Mouse (Mus musculus) large intestine, adult 2 months (tissue): ENCODE data around the gene Bmp10. TPM values are rescaled to one million over a fixed set of nuclear protein-coding genes. Genes with fewer than 3 reads are reported as not detected.
"Not testable (repeated sequence)": the region's sequence is repeated elsewhere in the genome, so short reads cannot be mapped to it uniquely, and the experiment has no call there.

Experiments used
- DNase-seq: peaks from one replicate; pipeline ENCODE4 v3.0.0-alpha.2; 2012; ENCODE audit warnings: low read depth, low spot score
- WGBS: fragments of 180-500 bp; shearing (Covaris S2); methylation state at CpG from one replicate; pipeline ENCODE4 v1.1.7; 2018; 5-methylcytosine and 5-hydroxymethylcytosine counted together
- polyA plus RNA-seq: library from polyadenylated mRNA; depleted of rRNA; stranded (reverse); fragments of >200 nt; gene quantifications from 2 replicates; pipeline ENCODE4 v1.2.3, GENCODE M21; 2012

Bmp10 gene
- polyA plus RNA-seq, 1 experiment = not detected

DNA sequence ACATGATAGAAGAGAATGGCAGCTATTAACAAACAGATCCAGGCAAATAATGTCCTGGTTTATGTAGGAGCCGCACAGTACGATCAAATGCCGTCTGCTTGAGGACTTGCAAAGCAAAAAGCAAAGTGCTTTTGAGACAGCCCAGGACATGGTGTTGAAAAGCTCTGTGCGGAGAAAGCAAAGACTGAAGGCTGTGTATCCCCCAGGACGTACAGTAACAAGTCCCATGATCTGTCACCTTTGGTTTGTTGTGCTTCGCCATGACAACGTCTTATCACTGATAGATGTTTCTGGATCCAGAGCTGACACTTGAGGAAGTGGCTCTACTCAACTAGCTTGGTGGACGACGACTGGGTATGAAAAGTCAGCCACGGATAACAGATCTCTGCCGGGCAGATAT, 14.5 kb downstream of the Bmp10 start:
- DNase-seq = no peak
- 83% methylated on average over 11 of the region's 11 CpGs for WGBS

GRCm38 (mm10) chr6:87445222-87445621, 16.4 kb downstream of the Bmp10 start:
- no peak for DNase-seq
- 58% methylated on average over 7 of the region's 7 CpGs for WGBS

DNA sequence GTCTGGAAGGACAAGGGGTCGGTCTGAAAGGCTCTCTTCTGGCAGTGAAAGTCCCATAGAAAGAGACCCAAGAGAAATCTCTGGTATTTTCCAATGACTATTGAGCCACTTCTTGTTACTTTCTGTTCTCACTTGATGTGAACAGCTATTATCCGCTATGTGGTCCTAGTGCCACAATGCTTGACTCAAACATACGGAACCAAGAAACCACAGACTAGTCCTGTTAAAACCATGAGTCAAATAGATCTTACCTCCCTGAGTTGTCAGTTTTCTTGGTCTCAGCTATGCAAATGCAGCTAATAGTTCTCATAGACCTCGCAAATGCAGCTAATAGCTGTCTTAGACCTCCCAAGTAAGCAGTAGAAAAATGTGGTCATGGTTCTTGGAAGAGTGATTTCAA, 18.4 kb downstream of the Bmp10 start:
- WGBS = 77% methylated on average over 4 of the region's 4 CpGs

GRCm38 (mm10) chr6:87449534-87449933, 20.7 kb downstream of the Bmp10 start:
- DNase-seq = no peak
- WGBS = 85% methylated on average over 3 of the region's 3 CpGs

More for the DNA sequence above, 18.4 kb downstream of the Bmp10 start:
- DNase-seq = no peak

- DNase-seq = no peak
Observed at GRCm38 (mm10) chr6:87451016-87451415, 22.2 kb downstream of the Bmp10 start.

GRCm38 (mm10) chr6:87451771-87452170, 23.0 kb downstream of the Bmp10 start:
- DNase-seq = no peak
- WGBS = 49% methylated on average over 3 of the region's 3 CpGs

More at GRCm38 (mm10) chr6:87451016-87451415, 22.2 kb downstream of the Bmp10 start:
- WGBS = 49% methylated on average over 3 of the region's 3 CpGs

DNA sequence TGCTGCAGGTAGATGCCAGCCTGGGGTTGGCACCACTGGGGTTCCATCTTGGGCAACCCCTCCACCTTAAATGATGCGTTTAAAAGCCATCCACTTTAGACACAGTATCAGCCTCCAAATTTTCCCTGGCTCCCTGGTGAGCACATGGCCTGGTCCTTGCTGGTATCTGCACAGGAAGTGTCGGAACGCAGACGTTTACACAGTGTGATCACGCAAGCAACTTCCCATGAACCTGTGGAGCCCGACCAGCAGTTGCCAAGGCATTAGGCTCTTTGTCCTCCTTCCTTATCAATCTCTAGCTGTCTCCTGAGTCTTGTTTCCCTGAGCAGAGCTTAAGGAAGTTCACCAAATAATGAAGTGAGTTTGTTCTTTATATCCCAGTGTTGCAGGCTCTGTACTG, 26.7 kb downstream of the Bmp10 start:
- 46% methylated on average over 6 of the region's 6 CpGs for WGBS
- DNase-seq = no peak

GRCm38 (mm10) chr6:87466221-87466620, 37.4 kb downstream of the Bmp10 start:
- no peak for DNase-seq
- WGBS = 5% methylated on average over 12 of the region's 12 CpGs

GRCm38 (mm10) chr6:87467373-87467772, 38.6 kb downstream of the Bmp10 start:
- WGBS = 95% methylated on average over 1 of the region's 1 CpGs
- DNase-seq = no peak

DNA sequence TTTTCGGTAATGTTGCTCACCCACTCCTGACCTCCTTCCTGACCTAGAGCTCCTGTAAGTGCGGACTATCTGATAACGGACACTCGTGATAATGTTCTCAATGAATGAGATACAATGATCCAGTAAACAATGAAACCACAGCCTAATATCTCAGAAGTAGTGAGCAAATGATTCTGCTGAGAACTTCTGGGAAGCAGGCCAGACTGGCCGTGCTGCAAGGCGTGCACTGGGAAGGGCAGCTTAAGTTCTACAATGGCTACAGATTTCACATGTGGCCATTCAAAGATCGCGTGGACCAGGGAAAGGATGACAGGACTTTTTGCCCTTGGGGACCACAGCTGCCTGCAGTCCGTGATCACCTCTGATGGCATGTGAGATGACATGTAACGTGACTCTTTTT, 39.6 kb downstream of the Bmp10 start:
- 66% methylated on average over 10 of the region's 10 CpGs for WGBS
- DNase-seq = no peak

DNA sequence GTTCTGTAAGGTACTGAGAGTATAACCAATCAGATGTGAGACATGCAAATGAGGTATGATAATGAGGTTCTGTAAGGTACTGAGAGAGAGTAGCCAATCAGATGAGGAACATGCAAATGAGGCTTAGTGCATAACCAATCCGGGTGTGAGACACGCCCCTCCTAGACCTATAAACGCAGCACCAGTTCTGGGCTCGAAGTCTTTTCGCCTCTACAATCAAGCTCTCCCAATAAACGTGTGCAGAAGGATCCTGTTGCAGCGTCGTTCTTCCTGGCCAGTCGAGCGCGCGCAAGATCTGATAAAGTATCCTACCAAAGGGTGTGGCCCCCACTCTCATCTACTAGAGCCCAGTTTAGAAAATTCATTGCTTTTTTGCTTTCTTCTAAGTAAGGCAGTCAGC, 41.3 kb downstream of the Bmp10 start:
- 80% methylated on average over 12 of the region's 12 CpGs for WGBS
- DNase-seq = not testable (repeated sequence)

DNA sequence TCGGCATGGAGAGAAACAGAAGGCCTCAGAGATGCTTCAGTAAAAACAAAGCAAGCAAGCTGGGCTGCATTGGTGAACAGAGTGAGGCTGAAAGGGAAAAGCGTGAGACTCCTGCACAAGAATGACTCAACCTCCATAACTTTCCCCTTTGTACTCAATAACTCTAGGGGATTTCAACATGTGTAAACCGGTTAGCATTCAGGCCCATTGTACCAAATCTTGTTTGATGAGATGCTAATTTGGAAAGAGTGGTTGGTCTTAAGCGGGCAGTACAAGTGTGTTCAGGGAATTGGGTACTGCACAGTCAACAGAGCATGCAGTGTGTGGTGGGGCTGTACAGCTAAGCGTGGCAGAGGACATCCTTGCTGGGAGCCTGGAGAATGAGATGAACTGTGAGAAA, 46.4 kb downstream of the Bmp10 start:
- DNase-seq = no peak
- WGBS = 78% methylated on average over 5 of the region's 5 CpGs

- WGBS = 20% methylated on average over 4 of the region's 4 CpGs
- no peak for DNase-seq
Observed at GRCm38 (mm10) chr6:87478847-87479246, 50.1 kb downstream of the Bmp10 start.

- no peak for DNase-seq
- 20% methylated on average over 5 of the region's 5 CpGs for WGBS
Observed at GRCm38 (mm10) chr6:87479291-87479999, 50.7 kb downstream of the Bmp10 start.

- 54% methylated on average over 12 of the region's 12 CpGs for WGBS
- no peak for DNase-seq
Observed at GRCm38 (mm10) chr6:87483224-87483899, 54.6 kb downstream of the Bmp10 start.

- 65% methylated on average over 3 of the region's 3 CpGs for WGBS
- DNase-seq = no peak
Observed at GRCm38 (mm10) chr6:87483900-87484289, 55.1 kb downstream of the Bmp10 start.

DNA sequence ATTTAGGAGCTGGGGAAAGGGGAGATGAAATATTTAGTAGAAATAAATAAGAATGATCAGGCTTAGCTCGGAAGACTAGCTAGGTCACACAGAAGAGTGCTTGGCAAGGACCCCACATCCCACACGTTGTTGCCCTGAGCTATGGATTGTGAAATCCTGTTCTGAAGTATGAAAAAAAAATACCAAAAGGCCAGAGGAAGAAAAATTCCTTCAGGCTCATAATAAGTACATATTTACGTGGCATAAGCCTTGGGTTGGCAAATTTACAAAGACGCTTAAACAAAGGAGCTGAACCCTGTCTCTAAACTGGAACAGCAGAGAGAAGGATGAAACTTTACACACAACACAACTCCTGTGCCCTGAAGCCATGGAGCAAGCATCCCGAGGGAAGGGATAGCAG, 56.0 kb downstream of the Bmp10 start:
- no peak for DNase-seq
- WGBS = 67% methylated on average over 5 of the region's 5 CpGs
